Mouse (Mus musculus) mature B cell (primary cell): ENCODE measurements around the gene Slc23a2.

Source experiments
- in situ Hi-C: fragments of 300-500 bp; cut with MboI; formaldehyde crosslinking; loops from 2 replicates; pipeline ENCODE4 v1.14.3; 2019

Slc23a2 gene

GRCm38 (mm10) chr2:132098942-132099672, 45.8 kb downstream of the Slc23a2 start:
- in situ Hi-C loops = no loop called here

DNA sequence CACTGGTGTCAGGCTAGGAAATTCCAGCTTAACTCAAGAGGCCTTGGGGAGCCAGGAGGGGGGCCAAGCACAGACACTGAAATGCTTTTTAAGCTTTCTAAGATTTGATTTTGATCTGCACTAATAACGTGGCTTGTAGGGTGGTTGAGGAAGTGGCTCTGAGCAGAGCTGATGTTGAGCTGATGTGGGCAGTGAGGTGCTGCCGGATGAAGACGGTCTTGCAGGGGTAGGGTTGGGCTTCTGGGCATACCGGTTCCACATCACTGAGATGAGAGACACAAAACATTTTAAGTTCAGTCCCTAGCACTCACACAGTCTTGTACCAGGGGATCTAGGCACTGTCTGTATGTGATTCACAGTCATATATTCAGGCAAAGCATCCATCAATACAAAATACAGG, 46.5 kb downstream of the Slc23a2 start:
- in situ Hi-C loops = no loop called here

DNA sequence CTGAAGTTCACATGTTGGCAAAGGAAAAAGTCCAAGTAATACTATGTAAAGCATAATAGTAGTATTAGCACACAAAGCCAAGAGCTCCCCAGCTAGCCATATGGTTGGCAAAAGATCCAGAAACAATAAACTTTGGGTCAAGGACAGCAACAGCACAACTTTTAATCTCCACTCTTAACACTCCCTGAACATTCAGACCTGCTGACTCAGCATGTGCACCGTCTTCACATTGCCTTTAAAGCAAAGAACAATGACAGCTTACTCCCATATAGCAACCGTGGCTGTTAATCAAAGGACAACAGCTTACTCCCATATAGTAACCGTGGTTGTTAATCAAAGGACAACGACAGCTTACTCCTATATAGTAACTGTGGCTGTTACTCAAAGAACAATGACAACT, 48.3 kb downstream of the Slc23a2 start:
- in situ Hi-C loops = no loop called here

DNA sequence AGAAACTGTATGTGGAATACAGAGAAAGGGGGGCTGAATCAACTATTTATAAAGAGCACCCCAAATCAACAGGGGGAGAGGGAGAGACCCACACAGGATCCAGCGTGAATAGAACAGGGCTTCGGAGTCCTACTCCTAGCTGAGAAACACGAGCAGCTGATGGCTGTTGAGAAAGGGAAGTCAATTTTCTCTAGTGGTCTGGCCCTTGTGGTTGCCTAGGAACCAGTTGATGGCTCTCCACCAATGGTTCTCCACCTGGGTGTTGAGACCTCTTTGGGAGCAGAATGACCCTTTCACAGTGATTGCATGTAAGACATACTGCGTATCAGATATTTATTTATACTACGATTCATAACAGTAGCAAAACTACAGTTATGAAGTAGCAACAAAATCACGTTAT, 49.1 kb downstream of the Slc23a2 start:
- in situ Hi-C loops = no loop called here

- in situ Hi-C loops = no loop called here
Observed at GRCm38 (mm10) chr2:132094441-132095230, 50.3 kb downstream of the Slc23a2 start.

- in situ Hi-C loops = no loop called here
Observed at GRCm38 (mm10) chr2:132093739-132094138, 51.2 kb downstream of the Slc23a2 start.

DNA sequence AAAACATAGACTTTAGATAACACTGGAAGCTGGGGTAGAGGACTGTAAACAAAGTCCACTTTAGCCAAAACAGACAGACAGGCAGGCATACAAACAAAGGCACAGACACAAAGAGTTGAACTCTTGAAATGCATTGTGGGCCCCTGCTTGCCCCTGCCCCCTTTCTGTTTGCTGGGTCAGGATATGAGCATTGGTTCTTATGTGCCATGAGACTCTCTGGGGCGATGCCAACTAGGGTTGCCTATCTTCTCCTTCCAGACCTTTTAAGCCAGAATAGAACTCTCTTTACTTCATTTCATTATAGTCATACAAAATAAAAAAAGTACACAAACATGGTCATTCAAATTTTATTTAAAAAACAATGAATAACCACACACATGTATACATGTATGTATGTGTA, 51.6 kb downstream of the Slc23a2 start:
- in situ Hi-C loops = no loop called here

DNA sequence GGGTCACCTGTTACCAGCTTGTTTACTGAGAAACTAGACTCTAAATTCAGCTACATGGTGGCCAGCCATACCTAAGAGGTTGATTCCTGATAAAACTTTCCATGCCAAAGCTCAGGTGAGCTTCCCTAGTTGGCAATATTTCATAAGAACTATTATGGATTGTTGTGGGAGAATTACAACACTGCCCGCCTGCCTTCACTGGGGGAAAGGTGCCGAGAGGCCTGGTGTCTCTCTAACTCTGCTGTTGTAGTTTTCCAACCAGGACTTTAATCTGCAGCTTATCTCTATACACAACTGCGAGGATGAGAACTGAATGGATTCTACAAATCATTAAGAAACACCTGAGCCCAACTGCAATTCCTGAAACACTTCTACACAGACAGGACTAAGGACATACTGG, 52.2 kb downstream of the Slc23a2 start:
- in situ Hi-C loops = no loop called here

DNA sequence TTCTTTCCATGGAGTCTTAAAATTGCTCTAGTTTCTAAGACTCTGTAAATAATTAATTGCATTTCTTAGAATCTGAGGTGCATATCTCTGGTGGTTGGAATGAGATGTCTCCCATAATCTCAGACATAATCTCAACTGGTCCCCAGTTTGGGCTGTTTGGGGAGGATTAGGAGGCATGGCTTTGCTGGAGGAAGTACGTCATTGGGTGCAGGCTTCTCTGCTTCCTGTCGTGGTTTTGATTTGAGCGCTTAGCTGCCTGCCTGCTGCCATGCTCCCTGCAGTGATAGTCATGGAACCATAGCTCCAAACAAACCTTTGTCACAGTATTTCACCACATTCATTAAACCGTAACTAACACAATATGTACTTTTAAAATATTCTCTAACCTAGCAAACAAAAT, 53.2 kb downstream of the Slc23a2 start:
- in situ Hi-C loops = no loop called here

GRCm38 (mm10) chr2:132084813-132085212, 60.1 kb downstream of the Slc23a2 start:
- in situ Hi-C loops = no loop called here

GRCm38 (mm10) chr2:132084396-132084795, 60.5 kb downstream of the Slc23a2 start:
- in situ Hi-C loops = no loop called here

- in situ Hi-C loops = no loop called here
Observed at GRCm38 (mm10) chr2:132079139-132079538, 65.8 kb downstream of the Slc23a2 start.

DNA sequence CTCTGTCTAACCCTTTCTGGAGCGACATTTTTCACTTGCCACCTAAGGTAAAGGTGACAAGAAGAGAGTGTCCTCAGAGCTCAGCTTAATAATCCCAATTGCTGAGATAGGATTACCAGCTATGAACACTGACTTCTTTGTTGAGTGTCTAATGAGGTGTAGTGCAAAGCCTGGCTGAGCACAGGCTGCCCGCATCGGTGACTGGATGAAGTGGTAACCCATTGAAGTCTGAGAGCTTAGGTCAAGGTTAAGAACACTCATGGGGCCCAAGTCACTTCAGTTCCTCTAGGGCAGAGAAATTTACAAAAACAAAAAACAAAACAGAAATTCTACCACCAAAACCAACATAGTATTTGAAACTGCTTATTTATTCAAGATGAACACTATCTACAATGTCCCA, 71.9 kb downstream of the Slc23a2 start:
- in situ Hi-C loops = no loop called here

GRCm38 (mm10) chr2:132069985-132070735, 74.7 kb downstream of the Slc23a2 start:
- in situ Hi-C loops = no loop called here

- in situ Hi-C loops = no loop called here
Observed at GRCm38 (mm10) chr2:132064185-132064831, 80.6 kb downstream of the Slc23a2 start.

- in situ Hi-C loops = no loop called here
Observed at GRCm38 (mm10) chr2:132063776-132064175, 81.1 kb downstream of the Slc23a2 start.

DNA sequence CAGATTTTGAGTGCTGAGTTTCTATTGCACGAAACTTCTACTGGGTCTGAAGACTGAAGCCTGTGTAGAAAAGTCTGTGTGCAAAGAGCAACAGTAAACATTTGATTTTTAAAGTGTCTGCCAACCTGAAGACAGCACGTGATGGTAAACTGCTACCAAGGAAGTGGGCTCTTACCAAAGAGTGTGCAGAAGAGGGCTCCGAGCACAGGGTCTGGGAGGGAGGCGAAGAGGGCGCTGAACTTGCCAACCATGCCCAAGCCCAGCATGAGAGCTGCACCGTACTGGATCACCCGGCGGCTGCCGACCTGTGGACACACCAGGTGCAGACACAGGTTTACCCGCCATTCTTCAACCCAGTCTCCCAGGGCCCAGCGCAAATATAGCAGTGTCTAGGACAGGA, 83.0 kb downstream of the Slc23a2 start:
- in situ Hi-C loops = no loop called here

- in situ Hi-C loops = loop anchor here (5.0 kb wide), 1 partner anchor 78 kb away; no protein-coding TSS in a partner anchor
Observed at GRCm38 (mm10) chr2:132059919-132060318, 85.0 kb downstream of the Slc23a2 start.

DNA sequence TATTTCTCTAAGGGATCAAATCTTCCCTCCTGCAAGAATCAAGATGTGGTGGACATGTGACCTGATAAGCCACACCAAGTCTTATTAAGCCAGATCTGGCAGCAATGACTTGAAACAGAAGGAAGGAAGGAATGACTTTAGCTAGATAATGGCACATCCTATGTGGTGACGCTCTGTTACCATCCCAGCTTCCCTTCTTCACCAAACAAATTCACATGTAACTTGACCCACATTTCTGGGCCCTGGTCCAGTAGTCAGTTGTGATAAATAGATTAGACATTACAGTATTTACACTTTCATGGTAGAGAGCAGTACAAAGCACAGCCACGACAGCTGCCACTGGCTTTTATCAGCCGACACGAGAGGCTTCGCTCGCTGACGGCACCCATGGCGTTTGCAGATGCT, 89.6 kb downstream of the Slc23a2 start:
- in situ Hi-C loops = loop anchor here (5.0 kb wide), 1 partner anchor 73 kb away; no protein-coding TSS in a partner anchor

DNA sequence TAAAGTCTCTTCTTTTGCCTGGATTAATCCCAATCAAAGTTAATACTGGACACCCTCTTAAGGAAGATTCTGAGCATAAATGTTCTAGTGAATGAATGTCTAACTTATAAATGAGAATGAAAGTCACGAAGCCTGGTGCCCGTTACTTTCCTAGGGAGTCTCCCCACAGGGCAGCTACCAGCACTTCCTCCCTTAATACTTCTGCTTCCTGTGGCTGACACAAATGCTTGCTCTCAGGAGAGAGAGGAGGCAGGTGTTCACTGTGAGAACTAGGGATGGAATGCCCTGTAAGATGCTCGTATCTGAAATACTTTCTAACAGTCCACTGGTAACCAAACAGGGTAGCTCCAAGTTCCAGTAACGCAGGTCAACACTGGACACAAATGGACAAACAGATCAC, 91.1 kb downstream of the Slc23a2 start:
- in situ Hi-C loops = no loop called here

- in situ Hi-C loops = no loop called here
Observed at GRCm38 (mm10) chr2:132051798-132052197, 93.1 kb downstream of the Slc23a2 start.

GRCm38 (mm10) chr2:132049921-132050320, 95.0 kb downstream of the Slc23a2 start:
- in situ Hi-C loops = no loop called here
